Mouse (Mus musculus): ENCODE results near the gene Ripply3. TPM values are rescaled to one million over a fixed set of nuclear protein-coding genes. Genes with fewer than 3 reads are reported as not detected.

Gene Ripply3
- total RNA-seq (2014; fragmentation: Nextera tagmentation): not detected in 2 replicates
- total RNA-seq (2017): not detected in 2 replicates

GRCm38 (mm10) chr16:94327781-94328711 is at the start of gene Ripply3:
Gene Ripply3 (plus strand): TSS chr16:94328420.
- peak; percentile 43 for ATAC-seq (replicated peaks; ENCODE audit: poor library complexity, severe bottlenecking)

GRCm38 (mm10) chr16:94283972-94284371 is 44.2 kb upstream of the Ripply3 start:
- ATAC-seq (replicated peaks; ENCODE audit: poor library complexity, severe bottlenecking): peak; percentile 61

GRCm38 (mm10) chr16:94287826-94288225 is 40.4 kb upstream of the Ripply3 start:
- ATAC-seq (replicated peaks; ENCODE audit: poor library complexity, severe bottlenecking): no peak

GRCm38 (mm10) chr16:94289138-94290072 is 38.8 kb upstream of the Ripply3 start:
- peak; percentile 12; the same call in 1 of the 2 replicates for ATAC-seq (replicated peaks; ENCODE audit: poor library complexity, severe bottlenecking)

- peak; percentile 91 for ATAC-seq (replicated peaks; ENCODE audit: poor library complexity, severe bottlenecking)
Measured at GRCm38 (mm10) chr16:94290073-94290999, 37.9 kb upstream of the Ripply3 start.

GRCm38 (mm10) chr16:94291141-94291540 is 37.1 kb upstream of the Ripply3 start:
- ATAC-seq (replicated peaks; ENCODE audit: poor library complexity, severe bottlenecking): no peak

- no peak for ATAC-seq (replicated peaks; ENCODE audit: poor library complexity, severe bottlenecking)
Measured at GRCm38 (mm10) chr16:94298081-94298480, 30.1 kb upstream of the Ripply3 start.

GRCm38 (mm10) chr16:94299210-94299609 is 29.0 kb upstream of the Ripply3 start:
- ATAC-seq (replicated peaks; ENCODE audit: poor library complexity, severe bottlenecking): no peak

- no peak; the same call in 1 of the 2 replicates for ATAC-seq (replicated peaks; ENCODE audit: poor library complexity, severe bottlenecking)
Measured at GRCm38 (mm10) chr16:94301194-94301593, 27.0 kb upstream of the Ripply3 start.

GRCm38 (mm10) chr16:94301696-94302095 is 26.5 kb upstream of the Ripply3 start:
- ATAC-seq (replicated peaks; ENCODE audit: poor library complexity, severe bottlenecking): no peak

- 0 out of 2 replicates have a peak, but pooled peaks have one; percentile 14 for ATAC-seq (replicated peaks; ENCODE audit: poor library complexity, severe bottlenecking)
Measured at GRCm38 (mm10) chr16:94302274-94303202, 25.7 kb upstream of the Ripply3 start.

- no peak for ATAC-seq (replicated peaks; ENCODE audit: poor library complexity, severe bottlenecking)
Measured at GRCm38 (mm10) chr16:94303203-94303535, 25.1 kb upstream of the Ripply3 start.

GRCm38 (mm10) chr16:94307526-94307925 is 20.7 kb upstream of the Ripply3 start:
- ATAC-seq (replicated peaks; ENCODE audit: poor library complexity, severe bottlenecking): no peak

- ATAC-seq (replicated peaks; ENCODE audit: poor library complexity, severe bottlenecking): peak; percentile 20; the same call in 1 of the 2 replicates
Measured at GRCm38 (mm10) chr16:94307942-94308341, 20.3 kb upstream of the Ripply3 start.

GRCm38 (mm10) chr16:94309025-94309424 is 19.2 kb upstream of the Ripply3 start:
- ATAC-seq (replicated peaks; ENCODE audit: poor library complexity, severe bottlenecking): no peak

- no peak for ATAC-seq (replicated peaks; ENCODE audit: poor library complexity, severe bottlenecking)
Measured at GRCm38 (mm10) chr16:94311416-94311815, 16.8 kb upstream of the Ripply3 start.

- ATAC-seq (replicated peaks; ENCODE audit: poor library complexity, severe bottlenecking): no peak
Measured at GRCm38 (mm10) chr16:94311931-94312330, 16.3 kb upstream of the Ripply3 start.

GRCm38 (mm10) chr16:94312663-94313228 is 15.5 kb upstream of the Ripply3 start:
- peak; percentile 76 for ATAC-seq (replicated peaks; ENCODE audit: poor library complexity, severe bottlenecking)

All from granulocyte monocyte progenitor cell, adult 5-6 weeks (primary cell).